Mouse (Mus musculus): ENCODE measurements around the gene Med8. TPM values are rescaled to one million over a fixed set of nuclear protein-coding genes. Genes with fewer than 3 reads are reported as not detected.

Med8 gene
- polyA plus RNA-seq, 1 experiment from 2014 or later = 44.5 TPM

- DNase-seq (ENCODE audit: low read depth, low spot score) (no peak), ATAC-seq (no peak)
- CTCF ChIA-PET = no interaction called here
- POLR2A ChIA-PET = no interaction called here
- no peaks in the 10 kb centered on the region for H3K27me3 ChIP-seq
- in situ Hi-C loops (cut with MboI; ENCODE audit: low pct_unique_long_range_greater_than_20kb) = no loop called here
- TF ChIP-seq CTCF (IDR thresholded peaks at IDR 0.05) = no peak
Observed at GRCm38 (mm10) chr4:118375999-118376398, 33.1 kb upstream of the Med8 start.

DNA sequence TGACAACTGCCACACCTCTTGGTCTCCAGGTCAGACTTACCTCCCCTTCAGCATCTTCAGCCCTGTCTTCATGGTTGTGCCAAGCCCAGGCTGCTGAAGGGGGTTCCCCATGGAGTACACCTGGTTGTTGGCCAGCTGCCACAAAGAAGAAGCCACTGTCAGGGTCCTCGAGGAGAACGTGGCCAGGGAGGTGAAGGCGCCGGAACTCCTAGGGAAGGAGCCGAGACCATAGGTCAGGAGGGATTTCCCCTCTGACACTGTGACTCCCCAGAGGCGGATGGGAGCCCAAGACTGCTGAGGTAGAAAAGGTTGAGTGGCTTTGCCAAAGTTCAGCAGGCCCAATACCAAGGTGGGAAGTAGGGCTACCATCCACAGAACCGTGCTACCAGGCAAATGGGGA, 25.9 kb upstream of the Med8 start:
- TF ChIP-seq CTCF (IDR thresholded peaks at IDR 0.05) = no peak
- CTCF ChIA-PET = no interaction called here
- H3K27me3 ChIP-seq = no peaks in the 10 kb centered on the region
- ATAC-seq (no peak), DNase-seq (ENCODE audit: low read depth, low spot score) (no peak)
- in situ Hi-C loops (cut with MboI; ENCODE audit: low pct_unique_long_range_greater_than_20kb) = no loop called here
- POLR2A ChIA-PET = no interaction called here

DNA sequence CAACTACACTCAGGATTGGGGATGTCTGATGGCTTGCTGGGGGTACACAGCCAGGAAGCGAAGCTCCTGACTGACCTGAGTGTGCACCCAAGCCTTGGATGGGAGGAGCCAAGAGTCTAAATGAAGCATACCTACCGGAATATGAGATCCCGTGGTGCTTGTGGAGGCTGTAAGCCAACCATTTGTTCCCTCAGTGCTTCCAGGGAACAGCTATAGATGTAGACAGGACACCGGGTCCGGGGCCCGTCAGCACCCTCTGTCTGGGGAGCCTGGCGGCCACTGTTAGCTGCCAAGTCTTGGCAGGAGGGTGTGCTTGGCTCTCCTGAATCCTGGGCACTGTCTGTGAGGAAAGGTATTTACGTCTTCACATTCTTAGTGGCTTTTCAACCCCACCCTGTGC, 21.8 kb upstream of the Med8 start:
- CTCF ChIA-PET = no interaction called here
- TF ChIP-seq CTCF (IDR thresholded peaks at IDR 0.05) = no peak
- POLR2A ChIA-PET = no interaction called here
- no peaks in the 10 kb centered on the region for H3K27me3 ChIP-seq
- in situ Hi-C loops (cut with MboI; ENCODE audit: low pct_unique_long_range_greater_than_20kb) = no loop called here
- no peak for ATAC-seq
- DNase-seq (ENCODE audit: low read depth, low spot score) = no peak

GRCm38 (mm10) chr4:118390146-118390545, 19.0 kb upstream of the Med8 start:
- POLR2A ChIA-PET = no interaction called here
- in situ Hi-C loops (cut with MboI; ENCODE audit: low pct_unique_long_range_greater_than_20kb) = no loop called here
- H3K27me3 ChIP-seq = no peaks in the 10 kb centered on the region

GRCm38 (mm10) chr4:118394505-118394904, 14.6 kb upstream of the Med8 start:
- no peak for ATAC-seq
- ChIA-PET CTCF (no interaction called here), POLR2A (interaction anchor here (1.3 kb wide), 1 partner anchor 12 kb away, joined by 3 read pairs; no protein-coding TSS in a partner anchor)
- no peaks in the 10 kb centered on the region for H3K27me3 ChIP-seq
- DNase-seq (ENCODE audit: low read depth, low spot score) = no peak
- no peak for TF ChIP-seq CTCF (IDR thresholded peaks at IDR 0.05)
- in situ Hi-C loops (cut with MboI; ENCODE audit: low pct_unique_long_range_greater_than_20kb) = no loop called here

More at GRCm38 (mm10) chr4:118390146-118390545, 19.0 kb upstream of the Med8 start:
- ATAC-seq (no peak), DNase-seq (ENCODE audit: low read depth, low spot score) (no peak)
- CTCF ChIA-PET = interaction anchor here (1.5 kb wide), 1 partner anchor 11 kb away, joined by 4 read pairs; no protein-coding TSS in a partner anchor
- TF ChIP-seq CTCF (IDR thresholded peaks at IDR 0.05) = no peak

DNA sequence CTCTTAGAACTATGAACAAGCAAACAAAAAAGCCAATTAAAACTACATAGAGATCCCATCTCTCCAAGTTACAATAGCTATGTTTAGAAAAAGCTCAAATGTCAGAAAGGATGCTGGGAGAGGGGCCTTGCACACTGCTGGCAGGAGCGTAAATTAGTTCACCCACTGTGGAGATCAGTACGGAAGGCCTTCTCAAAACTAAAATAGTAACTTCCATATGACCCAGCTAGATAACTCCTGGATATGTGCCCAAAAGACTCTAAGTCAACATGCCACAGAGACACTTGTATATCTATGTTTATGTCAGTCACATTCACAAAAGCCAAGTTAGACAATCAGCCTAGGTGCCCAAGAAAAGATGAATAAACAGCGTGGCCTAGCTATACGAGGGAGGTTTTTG, 13.8 kb upstream of the Med8 start:
- ATAC-seq = no peak
- CTCF ChIA-PET = no interaction called here
- DNase-seq (ENCODE audit: low read depth, low spot score) = no peak
- H3K27me3 ChIP-seq = no peaks in the 10 kb centered on the region
- TF ChIP-seq CTCF (IDR thresholded peaks at IDR 0.05) = no peak
- in situ Hi-C loops (cut with MboI; ENCODE audit: low pct_unique_long_range_greater_than_20kb) = no loop called here
- POLR2A ChIA-PET = no interaction called here

- in situ Hi-C loops (cut with MboI; ENCODE audit: low pct_unique_long_range_greater_than_20kb) = no loop called here
- ATAC-seq (no peak), DNase-seq (ENCODE audit: low read depth, low spot score) (no peak)
- TF ChIP-seq CTCF (IDR thresholded peaks at IDR 0.05) = no peak
- CTCF ChIA-PET = no interaction called here
- POLR2A ChIA-PET = no interaction called here
- no peaks in the 10 kb centered on the region for H3K27me3 ChIP-seq
Observed at GRCm38 (mm10) chr4:118396433-118396832, 12.7 kb upstream of the Med8 start.

- ChIA-PET POLR2A (no interaction called here), CTCF (no interaction called here)
- DNase-seq (ENCODE audit: low read depth, low spot score) (no peak), ATAC-seq (no peak)
- TF ChIP-seq CTCF (IDR thresholded peaks at IDR 0.05) = no peak
- no peaks in the 10 kb centered on the region for H3K27me3 ChIP-seq
- in situ Hi-C loops (cut with MboI; ENCODE audit: low pct_unique_long_range_greater_than_20kb) = no loop called here
Observed at GRCm38 (mm10) chr4:118398400-118398799, 10.7 kb upstream of the Med8 start.

DNA sequence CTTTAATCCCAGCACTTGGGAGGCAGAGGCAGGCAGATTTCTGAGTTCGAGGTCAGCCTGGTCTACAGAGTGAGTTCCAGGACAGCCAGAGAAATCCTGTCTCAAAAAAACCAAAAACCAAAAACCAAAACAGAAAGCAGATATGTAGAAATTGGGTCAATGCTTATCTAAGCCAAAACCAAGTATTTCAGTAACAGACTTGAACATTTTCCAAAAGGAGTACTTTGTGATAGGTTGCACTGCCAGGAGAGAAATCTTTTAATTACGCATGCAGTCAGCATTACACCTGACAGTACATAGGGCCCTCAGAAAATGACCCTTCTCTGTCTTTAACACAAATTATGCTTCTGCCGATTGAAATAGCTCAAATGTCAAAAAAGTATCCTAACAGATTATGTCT, 7.7 kb upstream of the Med8 start:
- no peak for DNase-seq (ENCODE audit: low read depth, low spot score)
- no peak for TF ChIP-seq CTCF (IDR thresholded peaks at IDR 0.05)
- H3K27me3 ChIP-seq = no peaks in the 10 kb centered on the region
- ChIA-PET CTCF (interaction anchor here (1.5 kb wide), 2 partner anchors 11 to 20 kb away, joined by 3 to 4 read pairs; no protein-coding TSS in a partner anchor), POLR2A (no interaction called here)
- no peak for ATAC-seq
- in situ Hi-C loops (cut with MboI; ENCODE audit: low pct_unique_long_range_greater_than_20kb) = no loop called here

GRCm38 (mm10) chr4:118401918-118402317, 7.2 kb upstream of the Med8 start:
- no peak for TF ChIP-seq CTCF (IDR thresholded peaks at IDR 0.05)
- in situ Hi-C loops (cut with MboI; ENCODE audit: low pct_unique_long_range_greater_than_20kb) = no loop called here
- no peak for ATAC-seq
- CTCF ChIA-PET = interaction anchor here (1.5 kb wide), 2 partner anchors 12 to 20 kb away, joined by 3 to 4 read pairs; no protein-coding TSS in a partner anchor
- POLR2A ChIA-PET = no interaction called here
- H3K27me3 ChIP-seq = no peaks in the 10 kb centered on the region
- DNase-seq (ENCODE audit: low read depth, low spot score) = no peak

DNA sequence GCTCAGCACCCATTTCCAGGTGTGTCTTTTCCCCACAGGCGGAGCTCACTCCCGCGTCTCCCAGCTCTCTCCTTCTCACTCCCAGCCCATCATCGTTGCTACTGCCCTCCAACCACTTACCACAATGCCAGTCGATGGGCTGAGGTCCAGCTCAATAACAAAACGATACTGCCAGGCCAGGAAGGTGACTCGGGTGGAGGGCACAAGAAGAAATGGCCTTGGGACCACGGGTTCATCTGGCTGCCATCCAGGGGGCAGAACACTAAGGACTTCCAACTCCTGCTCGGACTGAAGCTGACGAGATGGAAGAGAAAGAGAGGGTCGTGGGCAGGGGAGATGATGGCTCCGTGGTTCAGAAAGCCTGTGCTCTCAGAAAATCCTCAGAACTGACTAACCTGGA, 6.4 kb upstream of the Med8 start:
- ChIA-PET POLR2A (no interaction called here), CTCF (interaction anchor here (1.5 kb wide), 1 partner anchor 19 kb away, joined by 3 read pairs; no protein-coding TSS in a partner anchor)
- in situ Hi-C loops (cut with MboI; ENCODE audit: low pct_unique_long_range_greater_than_20kb) = no loop called here
- DNase-seq (ENCODE audit: low read depth, low spot score) (no peak), ATAC-seq (no peak)
- TF ChIP-seq CTCF (IDR thresholded peaks at IDR 0.05) = no peak
- H3K27me3 ChIP-seq = no peaks in the 10 kb centered on the region

- POLR2A ChIA-PET = interaction anchor here (1.3 kb wide), 1 partner anchor 17 kb away, joined by 7 read pairs; the partner anchor contains the start of gene Elovl1
- in situ Hi-C loops (cut with MboI; ENCODE audit: low pct_unique_long_range_greater_than_20kb) = no loop called here
- DNase-seq (ENCODE audit: low read depth, low spot score) (no peak), ATAC-seq (no peak)
- no peaks in the 10 kb centered on the region for H3K27me3 ChIP-seq
- TF ChIP-seq CTCF (IDR thresholded peaks at IDR 0.05) = no peak
- CTCF ChIA-PET = no interaction called here
Observed at GRCm38 (mm10) chr4:118410871-118411270, 1.7 kb downstream of the Med8 start.
